Mouse (Mus musculus): ENCODE measurements around the gene Glt1d1.

Gene Glt1d1

DNA sequence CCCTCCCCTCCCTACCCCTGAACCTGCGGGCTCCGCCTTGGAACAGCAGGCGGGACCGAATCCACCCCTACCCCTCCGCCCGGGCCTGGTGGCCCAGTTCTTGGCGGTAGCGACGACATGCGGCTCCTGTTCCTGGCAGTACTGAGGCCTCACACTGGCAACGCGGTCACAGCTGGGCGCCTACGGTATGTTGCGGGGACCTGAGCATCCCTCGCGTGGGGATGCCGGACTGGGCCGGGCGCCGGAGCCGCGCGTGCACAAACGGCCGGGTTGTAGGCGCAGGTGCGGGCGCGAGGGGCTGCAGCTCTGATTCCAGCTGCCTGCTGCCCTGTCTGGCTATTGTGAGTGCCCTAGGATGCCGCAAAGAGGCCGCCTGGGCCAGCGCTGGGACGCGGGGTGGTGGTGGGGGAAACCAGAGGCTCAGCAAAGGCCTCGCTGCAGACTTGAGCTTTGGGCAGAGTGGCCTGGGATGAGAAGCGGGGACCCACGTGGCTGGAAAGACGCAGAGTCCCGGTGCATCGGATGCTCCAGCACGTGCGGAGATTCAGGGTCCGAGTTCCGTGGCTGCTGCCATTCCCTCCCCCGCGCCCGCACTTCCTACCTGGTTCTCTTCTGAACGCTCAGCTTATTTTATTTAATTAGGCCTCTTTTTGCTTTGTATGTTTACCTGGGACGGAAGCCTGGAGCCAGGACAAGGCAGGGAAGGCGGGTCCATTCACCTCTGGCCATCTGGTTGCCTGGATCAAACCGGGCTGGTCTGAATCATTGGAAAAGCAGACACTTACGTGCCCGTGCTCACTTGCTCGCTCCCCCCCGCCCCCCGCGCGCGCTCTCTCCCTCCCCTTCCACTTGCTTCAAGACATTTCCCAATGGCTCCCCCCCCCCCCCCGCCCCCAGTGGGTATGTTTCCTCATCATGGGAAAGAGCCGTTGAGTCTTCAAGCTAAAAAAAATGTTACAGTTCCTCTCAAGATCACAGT, at the start of gene Glt1d1, which contains the start of gene Slc15a4:
TSS of gene Glt1d1 (plus strand) at position 96 of the 979 bp plus-strand sequence.
TSS of gene Slc15a4 (minus strand) at position 731 of the 979 bp plus-strand sequence.
- DNase-seq (ENCODE audit: low spot score), result no peak

DNA sequence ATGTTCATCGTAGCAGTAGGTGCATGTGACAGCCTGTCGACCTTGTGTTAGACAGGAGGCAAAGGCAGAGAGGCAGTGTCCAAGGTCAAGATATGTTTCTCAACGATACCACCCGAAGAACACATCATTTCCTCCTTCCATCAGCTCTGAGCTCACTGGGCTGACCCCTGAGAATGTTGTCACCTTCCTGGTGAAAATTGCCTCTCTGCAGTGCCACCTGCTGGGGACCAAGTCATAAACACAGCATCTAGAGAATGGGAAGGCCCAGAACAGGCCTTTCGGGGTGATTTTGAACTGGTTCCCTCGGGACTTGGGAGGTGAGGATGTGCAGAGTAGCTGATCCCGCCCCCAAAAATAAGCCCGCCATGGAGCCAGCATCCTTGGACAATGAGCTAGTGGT, 48.4 kb upstream of the Glt1d1 start:
- DNase-seq (ENCODE audit: low spot score), result no peak

DNA sequence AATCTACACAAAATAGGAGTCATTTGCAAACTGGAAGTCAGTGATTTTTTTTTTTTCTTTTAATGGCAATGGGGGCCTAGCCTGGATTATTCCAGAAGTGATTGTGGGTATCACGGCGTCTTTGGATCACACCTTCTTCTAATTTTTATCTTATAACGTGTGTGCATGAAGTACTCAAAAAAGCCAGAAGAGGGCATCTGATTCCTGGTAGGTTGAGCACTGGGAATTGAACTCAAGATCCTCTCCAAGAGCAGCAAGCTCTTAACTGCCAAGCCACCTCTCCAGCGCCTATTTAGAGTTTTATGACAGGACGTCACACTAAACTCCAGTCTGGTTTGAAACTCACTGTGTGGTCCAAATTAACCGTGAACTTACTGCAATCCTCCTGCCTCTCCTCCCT, 44.2 kb upstream of the Glt1d1 start:
- no peak for DNase-seq (ENCODE audit: low spot score)

DNA sequence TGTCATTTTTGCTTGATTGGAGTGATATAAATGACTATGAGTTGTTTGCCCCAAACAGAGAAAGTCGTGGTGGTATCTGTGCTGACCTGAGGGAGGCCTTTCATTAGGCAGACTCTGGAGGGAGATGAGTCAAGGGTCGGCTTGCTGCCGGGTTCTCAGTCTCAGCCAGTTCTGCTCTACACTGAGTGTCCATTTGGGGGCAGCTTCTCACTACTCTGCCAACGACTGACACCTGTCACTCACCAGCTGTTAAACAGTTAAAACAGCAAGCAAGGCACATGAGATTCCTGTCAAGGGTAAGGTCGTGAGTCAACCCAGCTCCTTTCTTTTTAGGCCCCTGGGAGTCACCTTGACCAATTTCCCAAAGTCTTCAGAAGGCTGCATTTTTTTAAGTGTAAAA, 39.7 kb upstream of the Glt1d1 start:
- DNase-seq (ENCODE audit: low spot score), result no peak

DNA sequence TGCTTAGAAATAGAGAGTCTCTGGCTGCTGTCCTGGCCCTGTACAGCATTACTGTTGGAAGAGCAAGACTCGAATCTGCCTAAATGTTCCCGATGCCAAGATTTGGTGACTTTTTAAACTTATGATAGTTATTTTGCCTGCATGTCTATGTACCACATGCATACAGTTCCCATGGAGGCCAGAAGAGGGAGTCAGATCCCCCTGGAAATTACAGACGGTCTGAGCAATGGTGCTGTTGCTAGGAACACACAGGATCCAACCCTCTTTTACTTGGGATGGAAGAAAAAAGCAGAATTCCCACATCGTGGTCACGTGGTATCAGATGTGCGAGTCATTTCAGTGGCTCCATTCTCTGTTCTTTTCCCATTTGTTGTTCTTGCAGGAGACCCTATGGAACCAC, 39.2 kb upstream of the Glt1d1 start:
- DNase-seq (ENCODE audit: low spot score), result no peak

DNA sequence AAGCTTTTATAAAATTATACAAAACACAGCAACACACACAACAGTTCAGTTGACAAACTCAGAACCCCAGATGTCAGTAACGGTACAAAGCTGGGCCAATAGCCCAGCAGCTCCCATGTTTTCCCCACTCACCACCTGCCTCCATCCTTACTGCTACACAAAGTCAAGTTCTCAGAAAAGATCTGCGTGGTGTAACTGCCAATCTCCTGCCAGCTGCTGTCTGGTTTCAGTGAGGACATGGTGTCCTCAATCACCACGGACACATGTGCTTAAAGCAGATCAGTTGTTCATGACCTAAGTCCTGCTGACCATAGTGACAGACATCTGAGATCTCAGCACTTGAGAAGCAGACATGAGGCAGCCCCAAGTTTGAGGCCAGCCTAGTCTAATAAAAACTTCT, 36.4 kb upstream of the Glt1d1 start:
- no peak for DNase-seq (ENCODE audit: low spot score)

DNA sequence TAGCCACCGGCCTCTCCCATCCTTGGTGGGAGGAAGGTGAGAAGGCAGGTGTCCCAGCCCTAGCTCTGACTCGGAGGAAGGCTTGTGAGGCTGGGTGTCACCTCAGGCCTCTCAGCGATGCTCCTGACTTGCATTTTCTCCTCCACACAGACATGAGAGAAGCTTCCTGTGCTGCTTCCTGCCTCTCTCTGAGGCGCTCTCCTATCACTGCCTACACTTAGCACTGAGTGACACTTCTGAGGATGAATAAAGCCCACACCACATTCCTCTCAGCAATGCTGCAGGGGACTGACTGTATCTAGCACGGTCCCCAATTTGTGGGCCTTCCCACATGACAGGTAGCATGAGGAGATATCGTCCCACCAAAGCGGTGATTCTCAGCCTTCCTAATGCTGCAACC, 35.2 kb upstream of the Glt1d1 start:
- no peak for DNase-seq (ENCODE audit: low spot score)

DNA sequence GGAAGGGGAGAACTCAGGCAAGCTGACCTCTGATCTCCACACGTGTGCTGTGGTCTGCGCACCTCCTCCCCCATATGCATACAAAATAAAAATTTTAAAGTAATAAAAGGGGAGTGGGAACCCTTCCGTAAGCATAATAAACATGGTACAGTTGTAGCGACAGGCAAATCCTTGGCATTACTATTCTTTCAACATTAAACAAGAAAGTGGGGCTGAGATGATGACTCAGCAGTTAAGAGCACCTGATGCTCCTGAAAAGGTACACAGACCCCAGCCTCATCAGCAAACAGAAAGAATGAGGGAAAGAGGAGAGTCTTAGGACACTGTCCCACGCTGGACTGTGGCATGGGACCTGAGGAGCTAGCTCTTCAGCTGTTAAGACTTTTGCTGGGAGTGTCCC, 29.1 kb upstream of the Glt1d1 start:
- no peak for DNase-seq (ENCODE audit: low spot score)

DNA sequence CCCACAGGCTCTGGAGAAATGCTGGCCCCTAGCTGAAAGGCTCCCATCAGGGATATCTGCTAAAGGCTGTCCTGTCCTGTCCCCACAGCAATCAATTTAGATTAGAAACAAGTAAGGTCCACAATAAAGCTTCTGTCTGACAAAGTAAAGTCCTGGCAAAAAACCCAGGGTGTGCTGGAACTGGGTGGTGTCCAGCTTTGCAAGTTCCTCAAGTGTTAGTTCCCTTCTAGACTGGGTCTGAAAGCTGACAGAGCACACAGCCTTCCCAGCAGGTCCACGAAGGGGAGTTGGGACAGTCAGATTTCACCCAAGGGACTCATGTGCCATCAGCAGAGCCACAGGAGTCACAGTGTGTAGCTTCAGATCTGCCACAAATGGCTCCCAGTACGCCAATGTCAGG, 24.6 kb upstream of the Glt1d1 start:
- DNase-seq (ENCODE audit: low spot score), result no peak

DNA sequence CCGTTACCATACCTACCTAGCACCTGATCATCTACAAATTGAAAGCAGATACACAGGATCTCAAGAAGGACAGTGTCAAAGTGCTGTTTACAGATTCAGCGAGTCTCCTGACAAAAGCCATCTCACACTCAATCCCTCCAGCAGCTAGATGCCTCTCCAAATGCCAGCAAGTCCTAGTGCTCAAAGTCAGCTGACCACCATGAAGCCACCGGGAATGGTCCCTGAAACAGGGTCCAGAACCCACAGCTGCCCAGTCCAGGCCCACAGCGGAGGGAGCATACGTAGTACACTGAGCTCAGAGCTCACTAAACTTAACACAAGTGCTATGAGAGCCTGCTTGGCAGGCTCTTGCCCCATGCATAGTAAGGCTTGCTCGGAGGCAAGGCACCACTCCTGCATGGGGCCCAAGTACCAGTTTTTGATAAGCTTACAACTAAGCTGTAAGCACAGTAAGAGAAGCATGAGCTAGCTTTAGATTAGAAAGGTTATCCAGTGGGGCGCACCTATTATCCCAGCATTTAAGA, 22.8 kb upstream of the Glt1d1 start:
- no peak for DNase-seq (ENCODE audit: low spot score)

DNA sequence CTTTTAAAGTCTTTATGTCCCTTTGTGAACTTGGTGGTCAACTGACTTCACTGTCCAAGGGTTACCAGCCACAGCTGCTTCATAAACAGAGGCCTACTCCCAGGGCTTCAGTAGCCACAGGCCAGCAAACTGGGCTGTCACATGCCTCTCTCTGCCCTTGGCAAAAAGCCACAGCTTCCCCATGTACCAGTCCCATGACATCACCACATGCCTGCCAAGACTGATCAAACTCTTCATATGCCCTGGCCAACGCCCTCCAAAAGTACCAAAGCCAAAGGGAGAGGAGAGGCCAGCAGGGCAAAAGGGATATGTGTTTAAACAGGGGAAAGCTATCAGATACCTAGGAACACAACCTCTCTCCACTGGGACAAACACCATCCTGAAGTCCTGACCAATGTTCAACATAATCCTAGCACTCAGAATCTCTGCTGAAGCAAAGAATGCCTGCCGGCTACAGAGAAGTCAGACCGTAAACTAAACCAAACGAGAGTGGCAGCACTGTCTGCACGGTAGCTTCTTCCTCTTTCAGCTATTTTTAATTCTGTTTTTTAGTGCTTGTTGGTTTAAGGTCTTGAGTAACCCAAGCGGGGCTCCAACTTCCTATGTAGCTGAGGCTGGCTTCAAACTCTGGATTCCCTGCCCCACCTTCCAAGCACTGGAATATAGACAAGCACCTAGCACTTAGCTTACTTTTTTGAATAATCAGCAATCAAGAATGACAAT, 21.1 kb upstream of the Glt1d1 start:
- peak; percentile 63 for DNase-seq (ENCODE audit: low spot score)

DNA sequence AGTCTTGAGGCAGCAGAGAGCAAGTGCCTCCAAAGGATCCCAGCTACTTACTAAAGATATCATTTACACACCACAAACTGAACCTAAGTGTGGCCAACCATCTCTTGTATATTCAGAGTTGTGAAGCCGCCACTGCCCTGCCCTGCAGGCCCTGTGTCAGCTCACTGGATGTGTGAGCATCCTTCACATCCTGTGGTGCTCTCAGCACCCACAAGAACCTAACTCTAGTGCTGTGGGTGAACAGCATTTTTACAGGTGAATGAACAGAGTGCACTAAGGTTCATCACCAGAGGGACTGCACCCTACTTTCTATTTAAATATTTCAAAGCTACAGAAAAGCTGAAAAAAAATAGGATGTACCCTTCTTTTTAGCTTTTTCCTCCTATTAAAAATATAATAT, 20.2 kb upstream of the Glt1d1 start:
- no peak for DNase-seq (ENCODE audit: low spot score)

DNA sequence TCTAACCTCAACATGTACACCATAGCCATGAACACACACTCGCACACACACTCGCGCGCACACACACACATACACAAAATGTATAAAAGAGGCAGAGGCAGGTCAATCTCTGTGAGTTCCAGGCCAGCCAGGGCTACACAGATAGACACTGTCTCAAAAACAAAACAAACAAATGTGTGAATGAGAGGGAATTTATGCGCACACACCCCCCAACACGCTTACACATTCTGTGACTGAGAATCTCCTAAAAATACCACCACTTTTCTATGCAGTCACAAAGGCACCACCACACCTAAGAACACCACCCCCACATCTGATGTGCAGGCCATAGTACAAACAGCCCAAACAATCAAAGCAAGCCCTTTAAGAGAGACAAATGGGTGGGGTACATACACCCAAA, 19.7 kb upstream of the Glt1d1 start:
- DNase-seq (ENCODE audit: low spot score), result no peak

DNA sequence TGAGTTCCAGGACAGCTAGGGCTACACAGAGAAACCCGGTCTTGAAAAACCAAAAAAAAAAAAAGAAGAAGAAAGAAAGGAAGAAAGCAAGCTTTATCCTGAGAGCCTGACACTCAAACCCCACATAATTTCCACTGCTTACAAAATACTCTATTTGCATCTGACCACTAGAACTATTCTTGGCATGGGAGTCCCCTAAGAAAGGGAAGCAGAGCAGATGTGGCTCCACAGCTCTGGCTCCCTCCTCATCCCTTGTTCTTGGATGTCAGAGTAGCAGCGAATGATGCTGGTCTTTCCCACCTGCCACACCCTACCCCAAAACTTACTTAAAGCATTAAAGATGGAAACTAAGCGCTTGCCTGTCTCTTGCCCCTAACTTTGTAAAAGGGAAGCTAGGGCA, 16.6 kb upstream of the Glt1d1 start:
- DNase-seq (ENCODE audit: low spot score), result no peak

DNA sequence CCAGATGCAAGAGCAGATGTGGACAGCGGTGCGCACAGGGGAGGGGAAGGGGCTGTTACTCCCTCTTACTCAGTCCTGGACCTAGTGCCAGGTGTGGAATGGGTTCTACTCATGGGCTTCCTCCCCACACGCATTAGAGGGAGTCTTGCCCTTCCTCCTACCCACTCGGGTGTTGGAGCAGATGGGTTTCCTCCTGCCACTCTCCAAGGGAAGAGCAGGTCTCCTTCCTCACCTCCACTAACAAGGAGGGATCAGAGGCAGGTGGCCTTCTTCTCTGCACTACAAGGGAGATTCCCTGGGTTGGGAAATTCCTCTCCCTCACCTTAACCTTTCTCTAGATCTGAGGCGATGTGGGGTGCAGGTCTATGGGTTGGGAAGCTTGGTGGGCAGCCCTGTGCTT, 15.9 kb upstream of the Glt1d1 start:
- no peak for DNase-seq (ENCODE audit: low spot score)

DNA sequence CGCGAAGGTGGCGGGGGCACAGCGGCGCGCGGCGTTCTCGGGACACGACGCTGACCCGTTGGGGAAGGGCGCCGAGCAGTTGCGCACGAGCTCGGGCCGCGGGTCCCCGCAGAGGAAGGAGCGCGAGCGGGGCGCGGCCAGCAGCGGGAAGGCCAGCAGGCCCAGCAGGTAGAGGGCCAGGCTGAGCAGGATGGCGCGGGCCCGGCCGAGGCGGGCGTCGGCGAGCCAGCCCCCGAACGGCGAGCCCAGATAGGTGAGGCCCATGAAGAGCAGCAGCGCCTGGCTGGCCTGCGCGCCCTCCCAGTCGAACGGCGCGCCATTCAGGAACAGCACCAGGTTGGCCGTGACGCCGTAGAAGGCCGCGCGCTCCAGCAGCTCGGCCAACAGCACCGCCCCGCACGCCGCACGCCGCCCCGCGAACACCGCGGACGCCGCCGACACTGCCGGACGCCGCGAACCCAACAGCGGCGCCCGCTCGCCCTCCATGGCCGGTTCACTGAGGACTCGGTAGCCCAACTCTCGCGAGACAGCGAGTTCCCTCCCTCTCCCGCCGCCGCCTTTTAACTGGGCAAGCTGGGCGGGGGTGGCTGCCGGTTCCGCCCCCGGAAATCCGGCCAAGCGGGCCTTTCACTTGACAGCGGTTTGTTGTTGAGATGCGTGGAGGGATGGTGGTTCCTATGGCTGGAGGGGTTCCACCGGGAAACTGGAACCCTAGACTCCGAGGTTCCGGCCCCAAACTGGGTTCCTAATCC, 15.0 kb upstream of the Glt1d1 start:
- peak; percentile 96 for DNase-seq (ENCODE audit: low spot score)

DNA sequence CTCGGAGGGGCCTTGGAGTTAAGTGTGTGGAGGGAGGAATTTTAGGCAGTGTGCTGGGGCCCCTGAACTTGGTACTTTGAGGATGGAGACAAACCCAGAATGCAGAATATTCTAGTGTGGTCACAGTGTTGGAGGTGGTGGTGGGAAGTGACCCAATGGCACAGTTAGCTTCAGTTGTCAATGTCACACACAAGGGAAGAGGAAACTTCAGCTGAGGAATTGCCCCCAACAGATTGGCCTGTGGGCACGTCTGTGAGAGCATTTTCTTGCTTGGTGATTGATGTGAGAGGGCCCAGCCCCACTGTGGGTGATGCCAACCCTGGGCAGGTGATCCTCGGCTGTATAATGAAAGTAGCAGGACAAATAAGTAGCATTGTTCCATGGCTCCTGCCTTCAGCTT, 13.2 kb upstream of the Glt1d1 start:
- DNase-seq (ENCODE audit: low spot score), result no peak

DNA sequence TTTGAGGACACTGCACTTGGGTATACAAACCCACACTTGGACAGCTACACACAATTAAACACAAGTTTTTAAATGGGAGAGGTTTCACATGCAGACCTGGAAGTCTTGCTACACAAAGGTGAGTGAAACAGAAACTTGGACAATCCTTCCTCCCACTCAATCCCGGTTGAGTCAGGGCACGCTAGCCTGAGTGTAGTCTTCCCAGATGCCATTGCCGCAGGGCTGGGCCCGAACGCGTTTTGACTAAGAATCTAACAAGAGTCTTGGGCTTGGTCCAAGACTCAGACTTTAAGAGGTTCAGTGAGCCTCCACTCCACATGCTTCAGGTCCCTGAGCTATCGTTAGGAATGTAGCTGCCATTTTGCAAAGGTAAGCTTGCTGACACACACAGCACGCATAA, 11.7 kb upstream of the Glt1d1 start:
- DNase-seq (ENCODE audit: low spot score), result no peak

DNA sequence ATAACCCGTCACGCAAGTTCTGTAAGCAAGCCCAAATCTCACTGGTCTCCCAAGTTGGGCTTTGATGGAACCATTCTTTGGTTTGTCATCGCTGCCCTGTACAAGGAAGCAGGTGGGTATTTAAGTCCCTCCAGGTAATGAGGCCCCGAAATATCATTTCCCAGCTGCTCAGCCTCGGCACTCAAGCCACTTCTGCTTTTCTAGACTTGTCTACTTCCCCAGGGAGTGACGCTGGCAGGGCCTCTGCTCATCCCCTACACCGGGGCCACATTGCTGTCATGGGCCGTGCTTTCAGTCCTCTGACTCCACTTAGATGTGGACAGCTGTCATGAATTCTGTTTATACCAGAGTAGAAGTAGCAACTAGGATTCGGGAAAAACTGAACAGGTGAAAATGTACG, 11.0 kb upstream of the Glt1d1 start:
- DNase-seq (ENCODE audit: low spot score), result no peak

DNA sequence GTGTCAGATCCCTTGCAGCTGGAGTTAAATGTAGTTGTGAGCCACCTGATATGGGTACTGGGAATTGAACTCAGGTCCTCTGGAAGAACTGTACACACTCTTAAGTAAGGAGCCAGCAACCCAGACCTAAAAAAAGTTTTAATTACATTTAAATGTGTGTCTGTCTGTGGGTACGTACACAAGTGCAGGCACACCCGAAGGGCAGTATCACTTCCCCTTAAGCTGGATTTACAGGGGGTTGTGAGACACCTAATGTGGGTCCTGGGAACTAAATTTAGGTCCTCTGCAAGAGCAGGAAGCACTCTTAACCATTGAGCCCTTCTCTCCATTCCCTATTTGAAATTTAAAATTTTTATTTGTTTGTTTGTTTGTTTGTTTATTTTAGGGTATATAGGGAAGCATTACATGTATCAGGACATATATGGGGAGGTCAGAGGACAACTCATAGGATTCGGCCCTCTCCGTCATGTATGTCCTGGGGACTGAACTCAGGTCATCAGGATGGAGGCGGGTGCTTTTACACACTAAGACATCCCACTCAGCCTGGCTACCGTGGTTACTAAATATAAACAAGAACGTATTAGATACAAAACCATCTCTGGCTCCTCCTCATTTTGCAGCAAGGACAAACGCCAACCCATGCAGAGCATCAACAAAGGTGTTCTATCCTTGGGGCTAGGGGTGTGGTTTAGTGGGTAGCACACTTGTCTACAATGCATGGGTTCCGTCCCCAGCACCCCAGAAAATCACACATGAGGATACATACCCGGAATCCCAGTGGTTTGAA, 7.4 kb upstream of the Glt1d1 start:
- no peak for DNase-seq (ENCODE audit: low spot score)

DNA sequence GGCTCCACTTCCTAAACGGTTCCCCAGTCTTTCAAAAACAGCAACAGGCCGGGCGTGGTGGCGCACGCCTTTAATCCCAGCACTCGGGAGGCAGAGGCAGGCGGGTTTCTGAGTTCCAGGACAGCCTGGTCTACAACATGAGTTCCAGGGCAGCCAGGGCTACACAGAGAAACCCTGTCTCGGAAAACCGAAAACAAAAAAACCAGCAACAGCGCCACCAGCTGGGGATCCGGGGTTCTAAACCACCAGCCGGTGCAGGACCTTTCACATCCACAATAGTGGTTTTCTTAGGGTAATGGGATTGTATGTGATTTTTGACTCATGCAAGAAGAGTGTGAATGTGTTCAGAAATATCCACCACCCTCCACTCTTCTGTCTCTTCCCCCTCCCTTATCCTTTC, 4.8 kb upstream of the Glt1d1 start:
- no peak for DNase-seq (ENCODE audit: low spot score)

DNA sequence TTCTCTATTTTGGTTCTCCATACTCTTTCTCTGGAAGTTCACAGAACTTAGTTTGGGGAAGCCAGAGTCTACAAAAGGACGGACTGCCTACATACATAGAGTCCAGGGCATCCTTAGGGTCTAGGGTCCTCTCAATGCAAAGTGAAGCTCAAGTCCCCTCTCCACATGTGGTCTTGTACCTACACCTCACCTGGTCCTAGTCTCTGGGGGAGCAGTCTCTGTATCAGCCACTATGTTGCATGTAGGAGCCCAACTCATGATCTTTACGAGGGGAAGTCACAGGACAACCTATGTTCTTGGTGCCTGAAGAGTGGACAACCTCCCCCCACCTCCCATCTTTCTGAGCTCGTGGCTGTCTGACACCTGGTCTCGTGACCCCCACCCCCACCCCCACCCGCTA, 391 bp upstream of the Glt1d1 start:
- DNase-seq (ENCODE audit: low spot score), result no peak

Data from left cerebral cortex, adult 11 months (tissue).